In the genomic region with DNA sequence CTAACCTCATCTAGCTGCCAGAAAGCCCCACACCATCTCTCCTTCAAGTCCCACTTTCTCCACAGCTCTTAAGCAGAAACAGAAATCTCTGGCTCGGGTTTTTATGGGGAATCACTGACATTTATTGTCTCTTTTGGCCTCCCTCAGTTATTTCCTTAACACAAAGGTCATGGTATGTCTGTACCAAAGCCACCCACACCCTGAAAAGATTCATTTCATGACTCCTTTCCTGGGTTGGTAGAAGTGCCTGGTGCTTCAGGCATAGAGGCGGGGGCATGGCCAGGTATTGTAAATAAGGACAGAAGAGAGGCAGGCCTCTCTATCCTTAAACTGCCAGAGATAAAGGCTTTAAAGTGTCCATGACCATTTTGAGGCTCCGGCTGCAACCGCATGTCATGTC, we compare ENCODE assay signal across 33 mouse cellular contexts. TPM values are rescaled to one million over a fixed set of nuclear protein-coding genes. Genes with fewer than 3 reads are reported as not detected.
"Had no signal": no experiment of that assay in that cellular context is flagged by ENCODE, and none has a peak within 500 bp of the region (broad histone marks: within the 10 kb centered on the region; RNA-seq: fewer than 3 reads in every experiment).

No protein-coding gene starts in this region.

- ATAC-seq: forebrain, postnatal 0 days; hindbrain, postnatal 0 days had no signal

- H3K9me3 ChIP-seq: heart, embryonic 10.5 days; heart, embryonic 12.5 days; hindbrain, embryonic 13.5 days; hindbrain, embryonic 15.5 days; limb, embryonic 10.5 days; limb, embryonic 12.5 days had no signal

- H3K4me3 ChIP-seq: heart, embryonic 10.5 days; heart, embryonic 12.5 days; hindbrain, embryonic 13.5 days; hindbrain, embryonic 15.5 days; layer of hippocampus, adult 2 months; left cerebral cortex, adult 2 months; limb, embryonic 10.5 days; limb, embryonic 12.5 days had no signal

- H3K27me3 ChIP-seq: heart, embryonic 12.5 days; hindbrain, embryonic 13.5 days; hindbrain, embryonic 15.5 days; limb, embryonic 12.5 days had no signal

- H3K9ac ChIP-seq: forebrain, postnatal 0 days; heart, embryonic 12.5 days; hindbrain, embryonic 13.5 days; hindbrain, embryonic 15.5 days; limb, embryonic 12.5 days had no signal

- H3K4me1 ChIP-seq: hindbrain, embryonic 13.5 days; hindbrain, embryonic 15.5 days; limb, embryonic 10.5 days; limb, embryonic 12.5 days had no signal

- DNase-seq: forebrain, postnatal 0 days; gastrocnemius, postnatal 10 days; gastrocnemius, postnatal 25 days; heart, adult 18-20 months; heart, postnatal 14 days; heart, postnatal 36 days; kidney, adult 18-20 months; kidney, adult 8-10 months; kidney, postnatal 10 days; kidney, postnatal 4 days; liver had no signal

- H3K27ac ChIP-seq: hindbrain, embryonic 13.5 days; hindbrain, embryonic 15.5 days; hindbrain, postnatal 0 days; layer of hippocampus, adult 2 months; left cerebral cortex, adult 2 months; limb, embryonic 10.5 days; limb, embryonic 12.5 days had no signal

- H3K4me2 ChIP-seq: heart, embryonic 12.5 days; hindbrain, embryonic 13.5 days; hindbrain, embryonic 15.5 days; limb, embryonic 12.5 days; liver, embryonic 11.5 days had no signal

RNA-seq across cellular contexts. Expression of a gene that starts 0.5 kb away (rescaled TPM):
- total RNA-seq: forebrain, postnatal 0 days; gastrocnemius, adult 18-20 months; gastrocnemius, postnatal 10 days; gastrocnemius, postnatal 25 days; granulocyte monocyte progenitor cell, adult 5-6 weeks; heart, postnatal 14 days; heart, postnatal 36 days; hematopoietic stem cell, adult 5-6 weeks; hindbrain, postnatal 0 days; layer of hippocampus, adult 2 months; layer of hippocampus, postnatal 10 days; layer of hippocampus, postnatal 25 days; left cerebral cortex, adult 2 months; left cerebral cortex, postnatal 14 days; left cerebral cortex, postnatal 36 days had no signal
- polyA plus RNA-seq: forebrain, postnatal 0 days; heart, embryonic 12.5 days; hindbrain, embryonic 11.5 days; hindbrain, embryonic 13.5 days; hindbrain, postnatal 0 days; kidney, embryonic 14.5 days; limb, embryonic 10.5 days had no signal

RNA-seq across cellular contexts. Expression of a gene that starts 25.5 kb away (rescaled TPM):
- total RNA-seq: forebrain, postnatal 0 days; gastrocnemius, adult 18-20 months; gastrocnemius, postnatal 10 days; gastrocnemius, postnatal 25 days; gastrocnemius, postnatal 4 days; granulocyte monocyte progenitor cell, adult 5-6 weeks; heart, adult 18-20 months; heart, adult 8-10 months; heart, postnatal 14 days; heart, postnatal 36 days; hematopoietic stem cell, adult 5-6 weeks; layer of hippocampus, adult 2 months; layer of hippocampus, postnatal 25 days; left cerebral cortex, adult 2 months had no signal
- polyA plus RNA-seq: heart, embryonic 10.5 days; heart, embryonic 12.5 days; heart, embryonic 16.5 days; hindbrain, embryonic 13.5 days; hindbrain, embryonic 15.5 days; kidney, embryonic 14.5 days; liver, embryonic 11.5 days had no signal
